Mouse (Mus musculus): ENCODE data around the gene Bsg. TPM values are rescaled to one million over a fixed set of nuclear protein-coding genes. Genes with fewer than 3 reads are reported as not detected.

The Bsg gene
- polyA plus RNA-seq (2012; rRNA removed), result 593 and 631 TPM in 2 replicates

GRCm38 (mm10) chr10:79704065-79704969 is at the start of gene Bsg:
Bsg (plus strand) TSS chr10:79704491.
- peak; percentile 100 for DNase-seq (ENCODE audit: low read depth)
- TF ChIP-seq POLR2A (IDR thresholded peaks at IDR 0.05; ENCODE audit: borderline replicate concordance, extremely low read depth, insufficient read depth, insufficient read length, poor library complexity, severe bottlenecking) (peak; percentile 95), CTCF (IDR thresholded peaks at IDR 0.05; ENCODE audit: borderline replicate concordance, extremely low read depth, insufficient read depth, insufficient read length) (peak; percentile 63; the same call in 1 of the 2 replicates)

- TF ChIP-seq CTCF (IDR thresholded peaks at IDR 0.05; ENCODE audit: borderline replicate concordance, extremely low read depth, insufficient read depth, insufficient read length) (no peak), POLR2A (IDR thresholded peaks at IDR 0.05; ENCODE audit: borderline replicate concordance, extremely low read depth, insufficient read depth, insufficient read length, poor library complexity, severe bottlenecking) (no peak)
- peak; percentile 90 for DNase-seq (ENCODE audit: low read depth)
These were observed 49.3 kb upstream of the Bsg start for GRCm38 (mm10) chr10:79654946-79655395.

GRCm38 (mm10) chr10:79658829-79659228 is 45.5 kb upstream of the Bsg start:
- peak; percentile 40; the same call in 1 of the 2 replicates for TF ChIP-seq CTCF (IDR thresholded peaks at IDR 0.05; ENCODE audit: borderline replicate concordance, extremely low read depth, insufficient read depth, insufficient read length)
- no peak for TF ChIP-seq POLR2A (IDR thresholded peaks at IDR 0.05; ENCODE audit: borderline replicate concordance, extremely low read depth, insufficient read depth, insufficient read length, poor library complexity, severe bottlenecking)
- DNase-seq (ENCODE audit: low read depth), result no peak

- DNase-seq (ENCODE audit: low read depth), result no peak
These were observed 44.0 kb upstream of the Bsg start for GRCm38 (mm10) chr10:79660298-79660697.

GRCm38 (mm10) chr10:79661861-79662260 is 42.4 kb upstream of the Bsg start:
- TF ChIP-seq POLR2A (IDR thresholded peaks at IDR 0.05; ENCODE audit: borderline replicate concordance, extremely low read depth, insufficient read depth, insufficient read length, poor library complexity, severe bottlenecking), result no peak
- DNase-seq (ENCODE audit: low read depth), result no peak

More at GRCm38 (mm10) chr10:79660298-79660697, 44.0 kb upstream of the Bsg start:
- TF ChIP-seq POLR2A (IDR thresholded peaks at IDR 0.05; ENCODE audit: borderline replicate concordance, extremely low read depth, insufficient read depth, insufficient read length, poor library complexity, severe bottlenecking) (no peak), CTCF (IDR thresholded peaks at IDR 0.05; ENCODE audit: borderline replicate concordance, extremely low read depth, insufficient read depth, insufficient read length) (peak; percentile 51; the same call in 1 of the 2 replicates)

- DNase-seq (ENCODE audit: low read depth), result peak; percentile 57
- TF ChIP-seq CTCF (IDR thresholded peaks at IDR 0.05; ENCODE audit: borderline replicate concordance, extremely low read depth, insufficient read depth, insufficient read length) (peak; percentile 89), POLR2A (IDR thresholded peaks at IDR 0.05; ENCODE audit: borderline replicate concordance, extremely low read depth, insufficient read depth, insufficient read length, poor library complexity, severe bottlenecking) (no peak)
These were observed 40.1 kb upstream of the Bsg start, which contains the start of gene Madcam1 for GRCm38 (mm10) chr10:79664131-79664665. Madcam1 (plus strand) TSS chr10:79664559.

GRCm38 (mm10) chr10:79665051-79665450 is 39.2 kb upstream of the Bsg start:
- no peak for DNase-seq (ENCODE audit: low read depth)
- no peak for TF ChIP-seq CTCF (IDR thresholded peaks at IDR 0.05; ENCODE audit: borderline replicate concordance, extremely low read depth, insufficient read depth, insufficient read length)
- no peak for TF ChIP-seq POLR2A (IDR thresholded peaks at IDR 0.05; ENCODE audit: borderline replicate concordance, extremely low read depth, insufficient read depth, insufficient read length, poor library complexity, severe bottlenecking)

GRCm38 (mm10) chr10:79666493-79666892 is 37.8 kb upstream of the Bsg start:
- no peak for DNase-seq (ENCODE audit: low read depth)
- TF ChIP-seq POLR2A (IDR thresholded peaks at IDR 0.05; ENCODE audit: borderline replicate concordance, extremely low read depth, insufficient read depth, insufficient read length, poor library complexity, severe bottlenecking) (no peak), CTCF (IDR thresholded peaks at IDR 0.05; ENCODE audit: borderline replicate concordance, extremely low read depth, insufficient read depth, insufficient read length) (no peak)

GRCm38 (mm10) chr10:79668076-79668475 is 36.2 kb upstream of the Bsg start:
- TF ChIP-seq CTCF (IDR thresholded peaks at IDR 0.05; ENCODE audit: borderline replicate concordance, extremely low read depth, insufficient read depth, insufficient read length) (no peak), POLR2A (IDR thresholded peaks at IDR 0.05; ENCODE audit: borderline replicate concordance, extremely low read depth, insufficient read depth, insufficient read length, poor library complexity, severe bottlenecking) (no peak)
- DNase-seq (ENCODE audit: low read depth), result no peak

GRCm38 (mm10) chr10:79668771-79669575 is 35.3 kb upstream of the Bsg start, which contains the start of gene Tpgs1:
Tpgs1 (plus strand) TSS chr10:79669369.
- peak; percentile 98 for DNase-seq (ENCODE audit: low read depth)
- TF ChIP-seq POLR2A (IDR thresholded peaks at IDR 0.05; ENCODE audit: borderline replicate concordance, extremely low read depth, insufficient read depth, insufficient read length, poor library complexity, severe bottlenecking), result no peak; the same call in 1 of the 2 replicates
- TF ChIP-seq CTCF (IDR thresholded peaks at IDR 0.05; ENCODE audit: borderline replicate concordance, extremely low read depth, insufficient read depth, insufficient read length), result peak; percentile 82

Data from brain, embryonic 14.5 days (tissue).